Mouse (Mus musculus): ENCODE results near the gene Snd1. TPM values are rescaled to one million over a fixed set of nuclear protein-coding genes. Genes with fewer than 3 reads are reported as not detected.

Gene Snd1
- polyA plus RNA-seq, 2 experiments, result 31.5 to 43.2 TPM

DNA sequence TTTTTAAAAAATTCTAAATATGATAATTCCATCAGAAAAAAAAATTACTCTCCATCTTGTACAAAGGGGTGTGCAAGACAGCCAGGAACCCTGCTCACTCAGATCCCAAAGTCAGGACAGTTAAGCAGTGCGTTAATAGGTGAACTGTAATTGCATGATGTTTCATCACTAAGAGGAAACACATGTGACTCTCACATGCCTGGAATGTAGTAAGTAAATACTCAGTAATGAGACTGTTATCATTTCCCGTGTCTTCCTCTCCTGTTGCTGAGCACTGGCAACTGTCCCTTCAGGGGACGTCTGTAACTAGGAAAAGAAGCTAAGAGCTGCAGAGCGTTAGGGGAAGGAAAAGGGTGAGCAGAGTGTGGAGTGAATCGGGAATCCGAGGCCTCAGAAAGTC lies 229.7 kb downstream of the Snd1 start:
- ATAC-seq (ENCODE audit: insufficient read depth) (no peak), DNase-seq (ENCODE audit: low read depth in 3 of 3, low spot score in 3 of 3) (no peak)
- Histone ChIP-seq H3K9ac (replicated peaks) (no peak overlapping the region), H3K4me3 (ENCODE audit: insufficient read depth in 1 of 2, low read depth in 2 of 2, low read length in 2 of 2) (no peak overlapping the region), H3K4me2 (ENCODE audit: low read depth) (peak overlapping the region; percentile 37; the same call in 1 of the 2 replicates), H3K27me3 (ENCODE audit: control insufficient read depth, insufficient read depth, low read length) (no peaks in the 10 kb centered on the region), H3K4me1 (replicated peaks; ENCODE audit: control insufficient read depth in 2 of 2, insufficient read depth in 2 of 2, low read length in 1 of 2) (peaks cover 30 to 38% of the 10 kb centered on the region in 2 experiments), H3K9me3 (ENCODE audit: control insufficient read depth, low read length) (no peaks in the 10 kb centered on the region), H3K27ac (peak overlapping the region; percentile 57; the same call in 1 of the 2 replicates), H3K36me3 (replicated peaks; ENCODE audit: control insufficient read depth, insufficient read depth, low read depth) (no peaks in the 10 kb centered on the region; the same call in 1 of the 2 replicates)
- no peak for TF ChIP-seq EP300 (IDR thresholded peaks at IDR 0.05; ENCODE audit: low read depth)
- 64% methylated on average over 6 of the region's 6 CpGs for WGBS (ENCODE audit: insufficient replicate concordance)

DNA sequence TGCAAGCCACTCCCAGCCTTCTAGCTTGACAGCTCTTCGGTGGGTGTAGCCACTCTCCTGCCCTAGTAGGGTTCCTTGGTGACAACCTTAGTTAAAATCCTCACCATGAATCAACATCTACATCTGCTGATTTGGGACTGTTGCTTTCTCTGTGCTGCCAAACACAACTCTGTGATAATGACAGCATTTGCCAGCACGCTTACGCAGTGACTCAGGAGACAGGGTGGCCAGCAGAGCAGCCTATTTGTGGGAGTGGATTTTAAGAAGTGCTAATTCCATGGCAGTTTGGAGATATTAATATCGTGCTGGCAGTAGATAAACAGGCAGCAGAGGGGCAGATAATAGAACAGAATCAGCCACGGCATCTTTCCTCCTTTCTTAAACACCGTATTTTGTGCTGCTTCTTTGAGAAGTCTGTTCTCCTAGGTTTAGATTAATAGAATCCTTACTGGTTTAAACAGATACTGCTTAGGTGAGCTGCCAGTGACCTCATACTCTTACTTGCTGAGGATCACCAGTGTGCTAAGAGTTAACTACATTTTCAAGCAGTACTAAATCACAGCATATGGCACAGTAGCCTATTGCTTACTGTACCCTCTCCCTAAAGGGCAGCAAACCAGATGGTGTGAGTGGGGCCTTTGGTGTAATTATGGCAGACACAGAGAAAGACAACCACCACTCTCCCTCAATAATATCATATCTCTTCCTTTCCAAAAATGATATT lies 230.6 kb downstream of the Snd1 start:
- H3K4me1 ChIP-seq (replicated peaks; ENCODE audit: control insufficient read depth in 2 of 2, insufficient read depth in 2 of 2, low read length in 1 of 2), result peaks cover 38 to 48% of the 10 kb centered on the region in 2 experiments
- peak; percentile 78 for TF ChIP-seq EP300 (IDR thresholded peaks at IDR 0.05; ENCODE audit: low read depth)
- TF ChIP-seq CTCF (IDR thresholded peaks at IDR 0.05; ENCODE audit: low read depth), result no peak
- no peak overlapping the region for H3K4me3 ChIP-seq (ENCODE audit: insufficient read depth in 1 of 2, low read depth in 2 of 2, low read length in 2 of 2)
- 17% methylated on average over 6 of the region's 6 CpGs for WGBS (ENCODE audit: insufficient replicate concordance)
- no peaks in the 10 kb centered on the region for H3K9me3 ChIP-seq (ENCODE audit: control insufficient read depth, low read length)
- DNase-seq (ENCODE audit: low read depth in 3 of 3, low spot score in 3 of 3) (peak; percentile 35 to 55 (median 49)), ATAC-seq (ENCODE audit: insufficient read depth) (peak; percentile 57)
- no peaks in the 10 kb centered on the region; the same call in 1 of the 2 replicates for H3K36me3 ChIP-seq (replicated peaks; ENCODE audit: control insufficient read depth, insufficient read depth, low read depth)
- no peaks in the 10 kb centered on the region for H3K27me3 ChIP-seq (ENCODE audit: control insufficient read depth, insufficient read depth, low read length)
- peak overlapping the region; percentile 57 for H3K27ac ChIP-seq
- no peak overlapping the region for H3K9ac ChIP-seq (replicated peaks)
- H3K4me2 ChIP-seq (ENCODE audit: low read depth), result peak overlapping the region; percentile 37

DNA sequence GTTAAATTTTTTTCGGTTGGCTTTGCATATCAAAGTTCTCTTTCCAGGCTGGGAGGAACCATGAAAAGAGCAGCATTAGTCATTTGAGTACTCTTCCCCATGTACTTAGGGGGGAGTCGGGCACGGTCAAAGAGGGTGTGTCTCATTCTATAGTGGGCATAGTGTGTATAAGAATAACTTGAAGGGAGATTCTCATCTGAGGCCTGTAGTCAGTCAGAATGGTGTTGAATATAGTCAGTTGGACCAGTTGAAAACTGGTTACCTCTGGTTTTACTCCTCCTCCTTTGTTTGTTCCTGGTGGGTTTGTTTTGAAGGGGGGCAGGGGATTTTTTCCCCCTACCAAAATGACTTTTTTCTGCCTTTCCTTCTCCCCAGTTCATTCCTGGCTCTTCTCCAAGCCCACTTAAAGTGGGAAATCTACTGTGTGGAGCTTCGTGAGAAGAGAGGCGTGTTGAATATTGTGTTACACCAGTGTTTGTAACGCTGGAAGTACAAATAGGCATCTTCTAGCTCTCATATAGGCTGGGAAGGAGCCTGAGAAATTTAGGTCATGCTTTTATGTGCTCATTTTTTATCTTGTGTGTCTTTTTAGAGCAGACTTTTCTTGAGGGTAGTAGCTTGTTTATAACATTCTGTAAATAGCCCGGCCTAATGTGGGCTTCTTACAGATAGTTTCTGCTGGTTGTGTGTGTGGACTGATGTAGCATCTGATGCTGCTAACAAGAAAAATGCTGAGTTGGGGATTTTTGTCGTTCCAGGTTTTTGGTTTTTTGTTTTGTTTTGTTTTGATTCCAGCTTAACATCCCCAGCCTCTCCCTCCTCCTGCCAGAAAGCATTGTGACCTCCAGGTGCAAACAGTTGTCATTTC lies 231.4 kb downstream of the Snd1 start:
- peak overlapping the region; percentile 57 for H3K27ac ChIP-seq
- H3K9me3 ChIP-seq (ENCODE audit: control insufficient read depth, low read length), result no peaks in the 10 kb centered on the region
- H3K4me1 ChIP-seq (replicated peaks; ENCODE audit: control insufficient read depth in 2 of 2, insufficient read depth in 2 of 2, low read length in 1 of 2), result peaks cover 44 to 52% of the 10 kb centered on the region in 2 experiments
- ATAC-seq (ENCODE audit: insufficient read depth) (no peak), DNase-seq (ENCODE audit: low read depth in 3 of 3, low spot score in 3 of 3) (no peak)
- H3K36me3 ChIP-seq (replicated peaks; ENCODE audit: control insufficient read depth, insufficient read depth, low read depth), result no peaks in the 10 kb centered on the region
- peak overlapping the region; percentile 42 for H3K4me2 ChIP-seq (ENCODE audit: low read depth)
- no peaks in the 10 kb centered on the region for H3K27me3 ChIP-seq (ENCODE audit: control insufficient read depth, insufficient read depth, low read length)
- no peak for TF ChIP-seq CTCF (IDR thresholded peaks at IDR 0.05; ENCODE audit: low read depth)
- no peak for TF ChIP-seq EP300 (IDR thresholded peaks at IDR 0.05; ENCODE audit: low read depth)
- H3K9ac ChIP-seq (replicated peaks), result 0 out of 2 replicates have a peak overlapping the region, but pooled peaks have one; percentile 28
- H3K4me3 ChIP-seq (ENCODE audit: insufficient read depth in 1 of 2, low read depth in 2 of 2, low read length in 2 of 2), result no peak overlapping the region
- WGBS (ENCODE audit: insufficient replicate concordance), result 74% methylated on average over 8 of the region's 8 CpGs

DNA sequence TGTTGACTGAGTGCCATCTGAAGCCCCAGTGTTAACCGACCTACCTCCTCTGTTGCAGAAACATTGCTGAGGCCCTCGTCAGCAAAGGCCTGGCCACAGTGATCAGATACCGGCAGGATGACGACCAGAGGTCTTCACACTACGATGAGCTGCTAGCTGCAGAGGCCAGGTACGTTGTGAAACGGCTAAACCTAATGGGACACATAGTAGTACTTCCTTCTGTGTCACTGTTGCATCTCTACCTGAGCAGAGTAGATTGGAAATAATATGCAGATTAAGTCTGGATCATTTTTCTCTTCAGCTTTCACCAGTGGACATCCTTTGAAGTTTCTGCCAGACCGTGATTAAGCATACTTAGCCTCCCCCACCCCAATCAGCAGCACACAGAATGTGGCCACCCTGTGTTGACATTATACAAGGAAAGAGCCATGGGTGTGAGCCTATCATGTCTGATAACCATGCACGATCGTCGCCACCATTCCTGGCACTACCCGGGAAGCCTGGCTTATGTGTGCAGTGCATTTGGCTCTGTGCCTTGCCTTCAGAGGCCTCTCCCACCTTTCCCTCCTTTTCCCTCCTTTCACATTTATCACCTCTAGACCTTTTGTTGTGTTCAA lies 232.1 kb downstream of the Snd1 start:
- Histone ChIP-seq H3K27ac (peak overlapping the region; percentile 57), H3K4me3 (ENCODE audit: insufficient read depth in 1 of 2, low read depth in 2 of 2, low read length in 2 of 2) (no peak overlapping the region), H3K9ac (replicated peaks) (0 out of 2 replicates have a peak overlapping the region, but pooled peaks have one; percentile 28), H3K27me3 (ENCODE audit: control insufficient read depth, insufficient read depth, low read length) (no peaks in the 10 kb centered on the region), H3K4me1 (replicated peaks; ENCODE audit: control insufficient read depth in 2 of 2, insufficient read depth in 2 of 2, low read length in 1 of 2) (peaks cover 44 to 52% of the 10 kb centered on the region in 2 experiments), H3K36me3 (replicated peaks; ENCODE audit: control insufficient read depth, insufficient read depth, low read depth) (no peaks in the 10 kb centered on the region), H3K4me2 (ENCODE audit: low read depth) (peak overlapping the region; percentile 42), H3K9me3 (ENCODE audit: control insufficient read depth, low read length) (no peaks in the 10 kb centered on the region)
- ATAC-seq (ENCODE audit: insufficient read depth) (peak; percentile 86), DNase-seq (ENCODE audit: low read depth in 3 of 3, low spot score in 3 of 3) (peak; percentile 58 to 69 (median 61))
- WGBS (ENCODE audit: insufficient replicate concordance), result 28% methylated on average over 12 of the region's 12 CpGs
- TF ChIP-seq CTCF (IDR thresholded peaks at IDR 0.05; ENCODE audit: low read depth), result no peak
- TF ChIP-seq EP300 (IDR thresholded peaks at IDR 0.05; ENCODE audit: low read depth), result peak; percentile 88

Measured in liver, embryonic 14.5 days (tissue).